Mouse (Mus musculus) heart, embryonic 12.5 days (tissue): Measurements from ENCODE around the gene Pan3. TPM values are rescaled to one million over a fixed set of nuclear protein-coding genes. Genes with fewer than 3 reads are reported as not detected.

Experiments
- ATAC-seq: fragments of 200-750 bp; cut with Nextera tagmentation; 2 replicates; pipeline ENCODE4 v1.8.0; 2017; ENCODE audit warnings: moderate TSS enrichment, moderate library complexity; ENCODE audit not compliant: insufficient number of reproducible peaks, low FRiP score
- H3K27ac ChIP-seq: fragments of 300-500 bp; sonication (generic); 2 replicates; pipeline ENCODE4 v1.5.1; 2016; ENCODE audit warnings: mild to moderate bottlenecking, moderate library complexity; ENCODE audit not compliant: poor library complexity, severe bottlenecking
- H3K27me3 ChIP-seq: fragments of 300-500 bp; sonication (generic); replicated peaks from 2 replicates; pipeline ENCODE4 v1.6.1; 2016; ENCODE audit warnings: mild to moderate bottlenecking, moderate library complexity
- H3K36me3 ChIP-seq: fragments of 300-500 bp; sonication (generic); 2 replicates; pipeline ENCODE4 v1.6.1; 2016; ENCODE audit warnings: mild to moderate bottlenecking, moderate library complexity
- H3K4me1 ChIP-seq: fragments of 300-500 bp; sonication (generic); replicated peaks from 2 replicates; pipeline ENCODE4 v1.6.1; 2016; ENCODE audit warnings: mild to moderate bottlenecking
- H3K4me2 ChIP-seq: fragments of 300-500 bp; sonication (generic); 2 replicates; pipeline ENCODE4 v1.6.1; 2016; ENCODE audit warnings: mild to moderate bottlenecking, moderate library complexity
- H3K4me3 ChIP-seq: fragments of 300-500 bp; sonication (generic); 2 replicates; pipeline ENCODE4 v1.5.1; 2016; ENCODE audit warnings: mild to moderate bottlenecking
- H3K9ac ChIP-seq: fragments of 300-500 bp; sonication (generic); 2 replicates; pipeline ENCODE4 v1.6.1; 2016; ENCODE audit warnings: mild to moderate bottlenecking, moderate library complexity
- H3K9me3 ChIP-seq: fragments of 300-500 bp; sonication (generic); replicated peaks from 2 replicates; pipeline ENCODE4 v1.6.1; 2016; ENCODE audit warnings: mild to moderate bottlenecking, moderate library complexity
- WGBS: fragments of 180-500 bp; shearing (Covaris S2); methylation state at CpG from one replicate; pipeline ENCODE4 v1.1.7; 2016; 5-methylcytosine and 5-hydroxymethylcytosine counted together
- polyA plus RNA-seq: library from polyadenylated mRNA; unstranded; fragments of >200 nt; fragmentation: Nextera tagmentation; extraction: Ambion mirVana; gene quantifications from 2 replicates; pipeline ENCODE4 v1.2.1, GENCODE M21; 2016

Gene Pan3
- polyA plus RNA-seq, 1 experiment from 2014 or later, result 46.3 TPM

GRCm38 (mm10) chr5:147580181-147580580 lies 150.2 kb downstream of the Pan3 start:
- H3K27me3 ChIP-seq, result no peaks in the 10 kb centered on the region
- peaks cover 7% of the 10 kb centered on the region for H3K36me3 ChIP-seq
- no peak for ATAC-seq
- 87% methylated on average over 13 of the region's 13 CpGs for WGBS
- no peak overlapping the region for H3K9ac ChIP-seq
- H3K4me3 ChIP-seq, result no peak overlapping the region
- H3K27ac ChIP-seq, result no peak overlapping the region
- H3K9me3 ChIP-seq, result 0 out of 2 replicates have a peak, but pooled peaks cover 3% of the 10 kb centered on the region
- H3K4me1 ChIP-seq, result peaks cover 5% of the 10 kb centered on the region; the same call in 1 of the 2 replicates
- no peak overlapping the region for H3K4me2 ChIP-seq

GRCm38 (mm10) chr5:147583702-147584298 lies 153.8 kb downstream of the Pan3 start:
- 0 out of 2 replicates have a peak, but pooled peaks cover 3% of the 10 kb centered on the region for H3K9me3 ChIP-seq
- H3K27ac ChIP-seq, result no peak overlapping the region
- peaks cover 7% of the 10 kb centered on the region for H3K36me3 ChIP-seq
- no peak overlapping the region for H3K4me3 ChIP-seq
- peak; percentile 50; the same call in 1 of the 2 replicates for ATAC-seq
- no peaks in the 10 kb centered on the region for H3K27me3 ChIP-seq
- H3K4me2 ChIP-seq, result peak overlapping the region; percentile 37
- no peak overlapping the region for H3K9ac ChIP-seq
- WGBS, result 37% methylated on average over 14 of the region's 14 CpGs
- peaks cover 7% of the 10 kb centered on the region; the same call in 1 of the 2 replicates for H3K4me1 ChIP-seq

DNA sequence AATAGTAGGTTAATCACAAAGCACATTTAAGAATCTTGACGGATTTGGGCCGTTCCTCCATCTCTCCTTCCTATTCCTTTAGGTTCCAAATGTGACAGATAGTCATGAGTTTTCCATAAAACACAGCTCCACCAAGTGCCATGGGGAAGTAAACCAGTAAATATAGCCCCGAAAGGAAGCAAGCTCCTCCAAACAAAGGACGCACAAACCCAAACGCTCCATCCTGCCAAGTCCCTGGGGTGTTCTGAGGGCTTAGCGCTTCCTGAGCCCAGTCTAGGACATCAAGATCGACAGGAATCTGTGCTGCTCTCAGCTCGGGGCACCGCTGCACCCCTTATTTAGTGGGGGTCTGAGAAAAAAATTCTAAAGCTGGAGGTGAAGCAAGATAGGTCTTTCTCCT lies 154.7 kb downstream of the Pan3 start:
- Histone ChIP-seq H3K4me1 (peaks cover 8% of the 10 kb centered on the region; the same call in 1 of the 2 replicates), H3K9ac (no peak overlapping the region), H3K4me3 (no peak overlapping the region), H3K27ac (no peak overlapping the region), H3K27me3 (no peaks in the 10 kb centered on the region), H3K4me2 (no peak overlapping the region), H3K9me3 (no peaks in the 10 kb centered on the region), H3K36me3 (peaks cover 7% of the 10 kb centered on the region; the same call in 1 of the 2 replicates)
- ATAC-seq, result no peak
- 68% methylated on average over 9 of the region's 9 CpGs for WGBS

GRCm38 (mm10) chr5:147585070-147585469 lies 155.1 kb downstream of the Pan3 start:
- Histone ChIP-seq H3K4me3 (no peak overlapping the region), H3K9ac (no peak overlapping the region), H3K4me1 (peaks cover 12% of the 10 kb centered on the region; the same call in 1 of the 2 replicates), H3K27me3 (no peaks in the 10 kb centered on the region), H3K27ac (no peak overlapping the region), H3K9me3 (no peaks in the 10 kb centered on the region), H3K36me3 (peaks cover 7% of the 10 kb centered on the region; the same call in 1 of the 2 replicates), H3K4me2 (no peak overlapping the region)
- WGBS, result 69% methylated on average over 1 of the region's 1 CpGs
- no peak for ATAC-seq

DNA sequence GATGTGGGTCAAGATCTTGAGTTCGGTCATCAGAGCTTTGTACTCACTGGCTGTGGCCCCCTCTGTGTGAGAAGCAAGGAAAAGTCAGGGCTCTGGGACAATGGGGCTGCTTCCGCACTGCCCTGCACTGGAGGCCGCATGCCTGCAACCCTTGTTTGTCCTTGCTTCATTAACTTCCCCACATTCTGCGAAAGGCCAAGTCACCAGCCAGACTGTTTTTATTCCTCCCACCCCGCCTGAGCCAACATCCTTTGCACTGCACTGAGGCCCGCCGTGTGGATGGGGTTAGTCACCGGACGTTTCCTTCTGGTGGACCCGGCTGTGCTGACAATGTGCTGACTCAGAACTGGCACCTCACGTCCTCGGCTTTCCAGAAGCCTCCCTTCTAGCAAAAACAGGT lies 159.9 kb downstream of the Pan3 start:
- peak; percentile 80 for ATAC-seq
- Histone ChIP-seq H3K9ac (no peak overlapping the region), H3K4me2 (no peak overlapping the region), H3K4me3 (no peak overlapping the region), H3K4me1 (peaks cover 11% of the 10 kb centered on the region; the same call in 1 of the 2 replicates), H3K27me3 (no peaks in the 10 kb centered on the region), H3K36me3 (0 out of 2 replicates have a peak, but pooled peaks cover 8% of the 10 kb centered on the region), H3K27ac (peak overlapping the region; percentile 69), H3K9me3 (no peaks in the 10 kb centered on the region)
- 45% methylated on average over 12 of the region's 12 CpGs for WGBS

DNA sequence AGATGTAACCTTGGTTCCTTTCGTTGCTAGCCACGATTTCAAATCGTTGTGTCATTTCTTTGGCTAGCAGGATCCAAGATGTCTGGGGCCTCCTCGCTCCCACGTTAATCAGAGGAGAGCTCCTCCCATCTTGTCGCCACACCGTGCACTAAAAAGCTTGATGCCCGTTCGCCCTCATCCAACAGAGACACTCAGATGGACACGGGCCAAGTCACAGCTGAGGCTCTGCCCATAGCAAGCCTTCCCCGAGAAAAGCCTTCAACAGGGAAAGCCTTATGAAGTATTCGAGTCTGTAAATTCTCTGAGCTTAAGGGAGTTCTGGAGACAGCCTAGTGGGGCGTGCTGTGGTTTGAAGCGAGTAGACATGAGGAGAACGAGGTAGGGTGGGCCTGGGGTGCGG lies 167.9 kb downstream of the Pan3 start:
- peaks cover 10% of the 10 kb centered on the region; the same call in 1 of the 2 replicates for H3K36me3 ChIP-seq
- 67% methylated on average over 16 of the region's 16 CpGs for WGBS
- H3K9ac ChIP-seq, result no peak overlapping the region
- H3K4me1 ChIP-seq, result peaks cover 39% of the 10 kb centered on the region
- H3K9me3 ChIP-seq, result no peaks in the 10 kb centered on the region
- no peak for ATAC-seq
- H3K4me3 ChIP-seq, result no peak overlapping the region
- no peak overlapping the region for H3K4me2 ChIP-seq
- no peak overlapping the region for H3K27ac ChIP-seq
- no peaks in the 10 kb centered on the region for H3K27me3 ChIP-seq

Other genes with a start within 250 kb of the Pan3 start
- gene Gsx1, start 241.5 kb upstream of the Pan3 start, polyA plus RNA-seq, result not detected in 2 replicates
- not detected in 2 replicates for gene Pdx1, start 160.2 kb upstream of the Pan3 start, polyA plus RNA-seq
- not detected in 2 replicates for gene Cdx2, start 122.9 kb upstream of the Pan3 start, polyA plus RNA-seq
- gene Urad, start 107.7 kb upstream of the Pan3 start, polyA plus RNA-seq, result not detected in 2 replicates
- gene Flt3, start 29.7 kb upstream of the Pan3 start, polyA plus RNA-seq, result 0.20 TPM in 1 of 2 replicates, not detected in the other